Mouse (Mus musculus) ES-Bruce4 (cell line): ENCODE measurements around the gene Naga. TPM values are rescaled to one million over a fixed set of nuclear protein-coding genes. Genes with fewer than 3 reads are reported as not detected.
A peak's percentile ranks its signal among the peaks of the same experiment; 100 is the strongest.

Experiments
- H3K27ac ChIP-seq: 2 replicates; pipeline ENCODE4 v1.5.1; 2012; ENCODE audit warnings: low read length, inconsistent platforms; ENCODE audit not compliant: insufficient read depth
- H3K27me3 ChIP-seq: 2 replicates; pipeline ENCODE4 v1.6.1; 2012; ENCODE audit warnings: mild to moderate bottlenecking, low read length, inconsistent platforms; ENCODE audit not compliant: control insufficient read depth, poor library complexity, insufficient read depth, severe bottlenecking
- H3K36me3 ChIP-seq: 2 replicates; pipeline ENCODE4 v1.6.1; 2012; ENCODE audit warnings: inconsistent platforms, mild to moderate bottlenecking, low read length, moderate library complexity; ENCODE audit not compliant: control insufficient read depth, poor library complexity, insufficient read depth, severe bottlenecking
- H3K4me1 ChIP-seq: one replicate; pipeline ENCODE4 v1.8.1; 2011; ENCODE audit warnings: low read length; ENCODE audit not compliant: control insufficient read depth, insufficient read depth
- H3K4me3 ChIP-seq: 2 replicates; pipeline ENCODE4 v1.5.1; 2011; ENCODE audit warnings: low read depth, mild to moderate bottlenecking, low read length
- H3K9ac ChIP-seq: 2 replicates; pipeline ENCODE4 v1.6.1; 2012; ENCODE audit warnings: low read depth, mild to moderate bottlenecking, inconsistent platforms; ENCODE audit not compliant: poor library complexity, severe bottlenecking
- H3K9me3 ChIP-seq: replicated peaks from 2 replicates; pipeline ENCODE4 v1.6.1; 2012; ENCODE audit warnings: mild to moderate bottlenecking, low read length, inconsistent platforms; ENCODE audit not compliant: control insufficient read depth, poor library complexity, insufficient read depth, severe bottlenecking
- CTCF ChIP-seq: IDR thresholded peaks from one replicate; pipeline ENCODE4 v1.8.1; 2011; ENCODE audit warnings: low read depth, low read length
- EP300 ChIP-seq: IDR thresholded peaks from 2 replicates; pipeline ENCODE4 v1.6.1; 2011; ENCODE audit warnings: low read depth, low read length; ENCODE audit not compliant: insufficient read depth
- POLR2A ChIP-seq: IDR thresholded peaks from one replicate; pipeline ENCODE4 v1.8.1; 2011; ENCODE audit warnings: low read length; ENCODE audit not compliant: insufficient read depth
- polyA plus RNA-seq: library from polyadenylated mRNA; stranded (reverse); fragments of >200 nt; gene quantifications from 2 replicates; pipeline ENCODE4 v1.2.4, GENCODE M21; 2011; ENCODE audit warnings: low read depth; ENCODE audit not compliant: missing spikeins, insufficient read depth, insufficient read length

The Naga gene
- polyA plus RNA-seq, 1 experiment: 29.5 TPM

- no peaks in the 10 kb centered on the region for H3K36me3 ChIP-seq
- H3K4me3 ChIP-seq: no peak overlapping the region
- H3K9ac ChIP-seq: no peak overlapping the region
- H3K27me3 ChIP-seq: no peaks in the 10 kb centered on the region
- no peaks in the 10 kb centered on the region for H3K4me1 ChIP-seq
- TF ChIP-seq CTCF (no peak), POLR2A (no peak), EP300 (no peak)
- H3K9me3 ChIP-seq: no peaks in the 10 kb centered on the region
- H3K27ac ChIP-seq: no peak overlapping the region
These were observed 31.6 kb downstream of the Naga start for GRCm38 (mm10) chr15:82307107-82307506.

DNA sequence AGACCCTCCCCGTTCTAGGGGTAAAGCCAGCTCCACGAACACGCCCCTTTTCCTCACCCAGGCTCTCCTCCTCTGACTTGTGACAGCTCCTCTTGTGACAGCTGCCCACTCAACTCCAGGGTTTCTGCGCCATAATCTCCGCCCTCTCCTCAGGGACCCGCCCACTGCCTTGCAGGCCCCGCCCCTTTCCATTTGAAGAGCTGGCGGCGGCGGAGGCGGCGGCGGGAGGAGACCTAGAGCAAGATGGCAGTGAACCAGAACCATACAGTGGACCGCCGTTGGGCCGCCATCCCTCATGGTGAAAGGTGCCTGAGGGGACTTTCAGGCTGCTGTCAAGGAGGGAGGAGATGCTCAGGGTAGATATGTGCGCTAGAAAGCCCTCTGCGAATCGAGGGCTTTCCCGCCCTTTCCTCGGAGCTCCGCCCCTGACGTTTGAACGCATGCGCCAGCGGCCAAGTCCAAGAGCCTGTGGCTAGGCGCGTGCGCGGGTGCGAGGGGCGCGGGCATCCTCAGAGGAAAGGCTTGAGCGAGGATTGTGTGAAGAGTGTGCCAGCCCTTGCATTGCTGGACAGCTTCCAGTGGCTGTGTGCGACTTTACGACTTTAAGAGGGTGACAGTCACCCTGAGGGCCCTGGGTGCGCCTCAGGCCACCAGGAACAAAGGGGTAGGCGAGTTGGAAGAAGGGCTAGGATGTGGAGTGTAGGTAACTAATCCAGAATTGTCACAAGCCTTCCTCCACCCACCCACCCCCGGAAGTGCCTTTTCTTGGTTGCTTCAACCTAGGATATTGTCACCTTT lies 39.8 kb downstream of the Naga start, which contains the start of gene Wbp2nl:
TSS of gene Wbp2nl (plus strand) at position 191 of the 798 bp plus-strand sequence.
- peak within 1 kb of the TSS; percentile 75 for H3K4me3 ChIP-seq
- H3K36me3 ChIP-seq: no peaks in the 10 kb centered on the region
- no peak within 1 kb of the TSS for H3K27ac ChIP-seq
- H3K4me1 ChIP-seq: peaks cover 2% of the 10 kb centered on the region
- H3K27me3 ChIP-seq: no peaks in the 10 kb centered on the region
- H3K9me3 ChIP-seq: no peaks in the 10 kb centered on the region
- H3K9ac ChIP-seq: no peak within 1 kb of the TSS; the same call in 1 of the 2 replicates
- no peak for TF ChIP-seq CTCF
- no peak for TF ChIP-seq POLR2A
- TF ChIP-seq EP300: no peak

- Histone ChIP-seq H3K4me3 (no peak overlapping the region), H3K9me3 (no peaks in the 10 kb centered on the region), H3K9ac (no peak overlapping the region), H3K27me3 (no peaks in the 10 kb centered on the region), H3K4me1 (peaks cover 2% of the 10 kb centered on the region), H3K36me3 (no peaks in the 10 kb centered on the region; the same call in 1 of the 2 replicates), H3K27ac (no peak overlapping the region)
- TF ChIP-seq CTCF (peak; percentile 33), EP300 (no peak)
These were observed 44.7 kb downstream of the Naga start for GRCm38 (mm10) chr15:82294059-82294458.

DNA sequence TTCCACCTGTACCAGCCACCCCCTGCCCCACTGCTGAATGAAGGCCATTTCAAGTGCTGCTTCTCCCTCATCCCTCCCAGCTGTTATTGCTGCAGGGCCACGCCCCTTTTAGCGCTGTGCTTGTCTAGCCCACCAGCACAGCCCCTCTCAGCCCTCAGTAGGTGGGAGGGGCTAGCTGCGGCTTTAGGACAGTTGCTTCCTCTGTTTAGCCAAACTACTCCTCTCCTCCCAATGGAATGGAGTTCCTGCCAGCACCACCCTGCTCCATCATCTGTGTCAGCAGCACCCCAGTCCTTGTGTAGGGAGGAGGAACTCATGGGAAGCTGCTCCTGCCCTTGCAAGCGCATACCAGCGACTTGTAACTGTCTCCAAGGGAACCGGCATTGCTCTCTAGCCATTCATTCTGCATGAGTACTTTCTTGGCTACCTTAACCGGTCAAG lies 45.4 kb downstream of the Naga start:
- no peak for TF ChIP-seq EP300
- TF ChIP-seq POLR2A: no peak
- no peak for TF ChIP-seq CTCF
- no peak overlapping the region for H3K27ac ChIP-seq
- H3K4me1 ChIP-seq: peaks cover 2% of the 10 kb centered on the region

DNA sequence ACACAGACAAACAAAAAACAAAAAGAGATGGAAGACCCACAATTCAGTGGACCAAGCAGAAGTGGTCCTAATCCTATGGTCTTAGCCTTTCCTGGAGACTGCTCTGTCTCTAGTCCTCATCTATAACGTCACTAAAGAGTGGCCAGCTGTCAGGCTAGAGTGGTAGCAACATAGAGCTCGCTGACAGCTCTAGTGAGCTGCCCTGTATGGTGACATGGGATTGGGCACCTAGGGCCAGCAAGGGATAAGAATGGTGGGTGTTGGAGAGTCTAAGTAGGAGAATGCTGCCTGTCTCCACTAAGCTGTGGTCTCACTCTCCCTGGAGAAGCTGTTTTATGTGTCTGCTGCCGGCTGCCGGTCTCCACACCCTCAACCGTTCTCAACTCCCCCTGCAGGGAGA lies 45.9 kb downstream of the Naga start:
- Histone ChIP-seq H3K4me3 (no peak overlapping the region), H3K27me3 (no peaks in the 10 kb centered on the region), H3K9me3 (no peaks in the 10 kb centered on the region), H3K4me1 (peaks cover 2% of the 10 kb centered on the region), H3K36me3 (no peaks in the 10 kb centered on the region; the same call in 1 of the 2 replicates), H3K9ac (no peak overlapping the region), H3K27ac (no peak overlapping the region)
- no peak for TF ChIP-seq POLR2A

More for the DNA sequence above, 45.4 kb downstream of the Naga start:
- H3K36me3 ChIP-seq: no peaks in the 10 kb centered on the region; the same call in 1 of the 2 replicates
- no peaks in the 10 kb centered on the region for H3K27me3 ChIP-seq
- H3K9me3 ChIP-seq: no peaks in the 10 kb centered on the region
- no peak overlapping the region for H3K4me3 ChIP-seq
- H3K9ac ChIP-seq: no peak overlapping the region

DNA sequence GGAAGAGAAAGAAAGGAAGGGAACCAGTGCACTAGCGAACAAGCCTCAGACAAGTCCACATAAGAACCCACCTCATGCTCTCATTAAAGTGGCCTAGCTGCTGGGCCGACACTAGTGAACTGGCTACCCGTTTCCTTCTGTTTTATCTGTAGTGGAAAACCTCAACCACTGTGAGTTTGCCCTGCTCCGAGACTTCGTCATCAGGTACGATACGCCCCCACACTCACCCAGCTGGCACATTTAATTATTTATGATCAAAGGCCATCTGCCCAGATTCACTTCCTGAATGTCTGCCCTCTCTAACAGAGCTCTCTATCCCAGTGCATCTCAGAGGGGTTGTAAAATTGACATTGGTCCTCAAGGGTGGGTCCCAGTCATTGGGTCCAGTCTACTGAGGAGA lies 48.5 kb downstream of the Naga start:
- no peaks in the 10 kb centered on the region; the same call in 1 of the 2 replicates for H3K36me3 ChIP-seq
- H3K4me1 ChIP-seq: peaks cover 2% of the 10 kb centered on the region
- no peak overlapping the region for H3K27ac ChIP-seq
- no peak for TF ChIP-seq EP300
- TF ChIP-seq CTCF: no peak
- no peak for TF ChIP-seq POLR2A
- no peak overlapping the region for H3K9ac ChIP-seq
- no peaks in the 10 kb centered on the region for H3K27me3 ChIP-seq
- H3K9me3 ChIP-seq: no peaks in the 10 kb centered on the region
- H3K4me3 ChIP-seq: no peak overlapping the region
